Mouse (Mus musculus) mouse embryonic stem cell (cell line): ENCODE data around the gene Nthl1.

Source experiments
- in situ Hi-C, 2 experiments: fragments of 300-500 bp; cut with MboI; formaldehyde crosslinking; loops; 1 replicate in 1 of 2; 3 replicates in 1 of 2; pipeline ENCODE4 v1.14.3; 2019 to 2020; ENCODE audit warnings: low sequenced_read_pairs in 2 of 2, low pct_unique_long_range_greater_than_20kb in 1 of 2, mixed read lengths in 1 of 2; ENCODE audit not compliant: unreplicated experiment in 1 of 2

Gene Nthl1

GRCm38 (mm10) chr17:24671346-24671745, 38.9 kb downstream of the Nthl1 start:
- in situ Hi-C loops: no loop called here

GRCm38 (mm10) chr17:24672141-24672540, 39.7 kb downstream of the Nthl1 start:
- in situ Hi-C loops: no loop called here

- in situ Hi-C loops: no loop called here
Measured at GRCm38 (mm10) chr17:24674277-24674676, 41.8 kb downstream of the Nthl1 start.

- in situ Hi-C loops: no loop called here
Measured at GRCm38 (mm10) chr17:24676187-24676586, 43.7 kb downstream of the Nthl1 start.

GRCm38 (mm10) chr17:24676877-24677276, 44.4 kb downstream of the Nthl1 start:
- in situ Hi-C loops: no loop called here

GRCm38 (mm10) chr17:24677500-24678080, 45.1 kb downstream of the Nthl1 start:
- in situ Hi-C loops: no loop called here

GRCm38 (mm10) chr17:24686514-24686913, 54.0 kb downstream of the Nthl1 start:
- in situ Hi-C loops: no loop called here

GRCm38 (mm10) chr17:24687146-24687595, 54.7 kb downstream of the Nthl1 start:
- in situ Hi-C loops: no loop called here

- in situ Hi-C loops: no loop called here
Measured at GRCm38 (mm10) chr17:24687599-24687998, 55.1 kb downstream of the Nthl1 start.
